Mouse (Mus musculus) myocyte (in vitro differentiated cells): ENCODE results near the gene Exo5.

Source experiments
- CEBPB ChIP-seq: IDR thresholded peaks from 2 replicates; pipeline ENCODE4 v1.6.1; 2011; ENCODE audit warnings: mild to moderate bottlenecking, moderate library complexity; ENCODE audit not compliant: poor library complexity, insufficient read depth, severe bottlenecking
- E2F4 ChIP-seq: IDR thresholded peaks from one replicate; pipeline ENCODE4 v1.6.1; 2011; ENCODE audit warnings: mild to moderate bottlenecking, control low read depth, moderate library complexity; ENCODE audit not compliant: insufficient read depth
- MAX ChIP-seq: IDR thresholded peaks from one replicate; pipeline ENCODE4 v1.6.1; 2011; ENCODE audit warnings: low read depth, mild to moderate bottlenecking, control low read depth
- MYOD1 ChIP-seq, 3 experiments: IDR thresholded peaks; one replicate each; pipeline ENCODE4 v1.6.1; 2011; ENCODE audit warnings: control low read depth in 2 of 3, low read depth in 2 of 3, mild to moderate bottlenecking in 2 of 3, moderate library complexity in 1 of 3; ENCODE audit not compliant: insufficient read length in 2 of 3, control insufficient read depth in 1 of 3
- POLR2A ChIP-seq: IDR thresholded peaks from one replicate; pipeline ENCODE4 v1.6.1; 2011; ENCODE audit warnings: low read depth, mild to moderate bottlenecking, control low read depth, moderate library complexity; ENCODE audit not compliant: insufficient read length
- POLR2AphosphoS2 ChIP-seq: IDR thresholded peaks from one replicate; pipeline ENCODE4 v1.6.1; 2011; ENCODE audit warnings: low read depth, control low read depth; ENCODE audit not compliant: insufficient read length
- REST ChIP-seq: IDR thresholded peaks from one replicate; pipeline ENCODE4 v1.6.1; 2011; ENCODE audit warnings: mild to moderate bottlenecking, control low read depth, moderate library complexity; ENCODE audit not compliant: insufficient read depth, insufficient read length
- SRF ChIP-seq: IDR thresholded peaks from one replicate; pipeline ENCODE4 v1.6.1; 2011; ENCODE audit warnings: low read depth; ENCODE audit not compliant: control insufficient read depth, insufficient read length
- TCF12 ChIP-seq: IDR thresholded peaks from one replicate; pipeline ENCODE4 v1.6.1; 2011; ENCODE audit warnings: mild to moderate bottlenecking, control low read depth; ENCODE audit not compliant: poor library complexity, insufficient read depth, severe bottlenecking
- TCF3 ChIP-seq: IDR thresholded peaks from one replicate; pipeline ENCODE4 v1.6.1; 2011; ENCODE audit warnings: low read depth, control low read depth; ENCODE audit not compliant: insufficient read length
- USF1 ChIP-seq: IDR thresholded peaks from one replicate; pipeline ENCODE4 v1.6.1; 2011; ENCODE audit warnings: low read depth, mild to moderate bottlenecking, control low read depth, moderate library complexity

DNA sequence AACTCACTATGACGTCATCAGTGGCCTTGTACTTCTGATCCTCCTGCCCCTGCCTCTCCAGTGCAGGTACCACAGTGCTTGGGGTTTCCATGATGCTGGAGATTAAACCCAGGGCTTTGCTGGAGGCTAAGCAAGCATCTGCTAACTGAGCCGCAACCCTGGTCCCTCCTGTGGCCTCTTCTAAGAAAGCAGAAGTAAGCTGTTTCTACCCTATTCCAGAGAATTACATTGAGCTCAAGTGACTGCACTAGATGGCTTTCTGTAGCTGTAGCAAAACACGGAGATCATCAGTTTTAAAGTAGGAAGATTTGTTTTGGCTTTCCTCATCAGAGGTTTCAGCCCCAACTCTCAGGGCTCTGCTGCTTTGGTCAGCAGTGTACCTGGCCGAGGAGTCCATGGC, 10.3 kb downstream of the Exo5 start:
- TF ChIP-seq USF1 = no peak
- TF ChIP-seq TCF3 = no peak
- TF ChIP-seq REST = no peak
- no peak for TF ChIP-seq POLR2A
- no peak for TF ChIP-seq E2F4
- TF ChIP-seq TCF12 = no peak
- TF ChIP-seq MYOD1 (IDR thresholded peaks at IDR 0.05; ENCODE audit: control insufficient read depth in 1 of 3, insufficient read length in 2 of 3, low read depth in 2 of 3) = no peak
- TF ChIP-seq SRF = no peak
- TF ChIP-seq MAX = no peak
- TF ChIP-seq CEBPB = no peak
- TF ChIP-seq POLR2AphosphoS2 = no peak
